Mouse (Mus musculus) brain, embryonic 14.5 days (tissue): ENCODE results near the gene Itpr3. TPM values are rescaled to one million over a fixed set of nuclear protein-coding genes. Genes with fewer than 3 reads are reported as not detected.

ENCODE experiments used
- DNase-seq: peaks from one replicate; pipeline ENCODE4 v3.0.0-alpha.2; 2011; ENCODE audit warnings: low read depth
- CTCF ChIP-seq: fragments of 200-500 bp; IDR thresholded peaks from 2 replicates; pipeline ENCODE4 v1.5.1; 2012; ENCODE audit warnings: inconsistent platforms, mild to moderate bottlenecking, moderate library complexity, borderline replicate concordance; ENCODE audit not compliant: insufficient read depth, insufficient read length; ENCODE audit errors: extremely low read depth
- POLR2A ChIP-seq: fragments of 200-500 bp; IDR thresholded peaks from 2 replicates; pipeline ENCODE4 v1.6.1; 2012; ENCODE audit warnings: mild to moderate bottlenecking, inconsistent platforms, borderline replicate concordance; ENCODE audit not compliant: poor library complexity, insufficient read depth, insufficient read length, severe bottlenecking; ENCODE audit errors: extremely low read depth
- polyA plus RNA-seq: library from polyadenylated mRNA; depleted of rRNA; stranded (reverse); fragments of >200 nt; gene quantifications from 2 replicates; pipeline ENCODE4 v1.2.3, GENCODE M21; 2012

The Itpr3 gene
- polyA plus RNA-seq, 1 experiment = 3.4 TPM

DNA sequence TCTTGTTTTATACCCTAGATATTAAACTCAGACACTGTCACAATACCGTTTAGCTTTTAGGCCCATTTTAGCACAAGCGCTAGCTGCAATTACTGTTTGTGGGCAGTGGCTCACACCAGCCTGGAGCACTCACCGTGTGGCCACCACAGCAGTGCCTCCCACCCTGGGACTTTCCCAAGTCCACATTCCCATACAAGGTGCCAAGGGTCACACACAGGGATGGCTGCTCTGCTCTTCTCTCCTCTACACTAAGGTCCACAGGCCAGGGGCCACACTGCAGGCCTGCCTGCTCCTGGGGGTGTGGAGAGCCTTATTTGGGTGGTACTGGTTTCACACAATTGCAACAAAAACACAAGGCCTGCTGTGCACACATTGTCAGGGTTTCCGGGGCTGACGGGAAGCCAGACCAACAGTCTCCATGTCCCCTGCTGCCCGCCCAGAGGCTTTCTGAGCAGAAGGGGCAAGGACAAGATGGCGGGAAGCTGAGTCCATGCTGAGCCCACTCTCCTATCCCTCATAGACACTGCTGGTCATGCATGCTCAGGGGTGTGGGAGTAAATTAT is 66.8 kb downstream of the Itpr3 start:
- TF ChIP-seq POLR2A = no peak
- TF ChIP-seq CTCF = no peak
- no peak for DNase-seq

GRCm38 (mm10) chr17:27125185-27125584 is 68.1 kb downstream of the Itpr3 start:
- TF ChIP-seq POLR2A (no peak), CTCF (peak; percentile 76)
- DNase-seq = no peak

DNA sequence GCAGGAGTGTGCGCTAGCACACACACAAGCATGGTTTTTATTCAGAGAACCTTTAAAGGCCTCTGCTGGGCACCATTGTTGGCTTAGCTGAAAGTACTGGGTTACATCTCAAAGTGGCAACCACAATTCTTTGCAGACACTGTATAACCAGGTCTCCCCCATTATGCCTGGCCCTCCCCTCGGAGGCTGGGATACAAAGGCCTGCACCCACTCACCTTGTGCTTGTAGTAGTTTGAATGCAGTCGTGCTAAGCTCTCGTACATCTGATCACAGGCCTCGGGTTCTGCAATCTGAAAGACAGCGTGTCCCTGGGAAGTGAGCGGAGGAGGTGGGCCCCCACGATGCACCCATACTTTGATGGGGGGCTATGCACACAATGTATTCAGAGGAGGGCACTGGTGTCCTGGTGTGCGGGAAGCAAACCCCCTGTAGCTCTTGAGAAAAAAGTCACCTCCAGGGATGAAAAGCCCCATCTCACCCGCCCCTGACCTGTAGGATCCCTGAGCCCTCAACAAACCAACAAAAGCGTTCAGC is 68.6 kb downstream of the Itpr3 start:
- no peak for TF ChIP-seq CTCF
- no peak for TF ChIP-seq POLR2A
- DNase-seq = no peak

DNA sequence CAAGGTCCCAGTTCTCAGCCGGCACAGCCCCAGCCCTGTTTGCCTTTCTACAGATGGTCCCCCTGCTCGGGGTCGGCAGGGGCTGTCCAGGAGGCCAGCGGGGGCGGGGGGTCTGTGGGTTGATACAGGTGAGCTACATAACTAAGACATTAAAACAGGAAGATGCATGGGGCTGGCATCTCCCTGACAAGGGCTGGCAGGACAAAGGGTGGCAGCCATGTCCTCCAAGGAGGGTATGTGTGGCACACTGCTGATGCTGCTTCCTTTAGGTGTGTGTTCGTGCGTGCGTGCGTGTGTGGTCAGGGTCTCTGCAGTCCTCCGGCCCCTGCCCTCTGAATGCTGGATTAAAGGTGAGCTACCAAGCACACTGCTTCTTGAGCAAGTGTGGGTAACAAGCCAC is 69.9 kb downstream of the Itpr3 start:
- DNase-seq = no peak

GRCm38 (mm10) chr17:27128189-27128588 is 71.1 kb downstream of the Itpr3 start:
- no peak for DNase-seq
- TF ChIP-seq POLR2A = no peak
- TF ChIP-seq CTCF = no peak

More for the DNA sequence above, 69.9 kb downstream of the Itpr3 start:
- no peak for TF ChIP-seq POLR2A
- TF ChIP-seq CTCF = no peak

- no peak for TF ChIP-seq CTCF
- no peak for TF ChIP-seq POLR2A
- DNase-seq = no peak
Observed at GRCm38 (mm10) chr17:27129291-27129690, 72.2 kb downstream of the Itpr3 start.

GRCm38 (mm10) chr17:27129819-27130218 is 72.7 kb downstream of the Itpr3 start:
- TF ChIP-seq CTCF = no peak
- TF ChIP-seq POLR2A = no peak
- DNase-seq = no peak

DNA sequence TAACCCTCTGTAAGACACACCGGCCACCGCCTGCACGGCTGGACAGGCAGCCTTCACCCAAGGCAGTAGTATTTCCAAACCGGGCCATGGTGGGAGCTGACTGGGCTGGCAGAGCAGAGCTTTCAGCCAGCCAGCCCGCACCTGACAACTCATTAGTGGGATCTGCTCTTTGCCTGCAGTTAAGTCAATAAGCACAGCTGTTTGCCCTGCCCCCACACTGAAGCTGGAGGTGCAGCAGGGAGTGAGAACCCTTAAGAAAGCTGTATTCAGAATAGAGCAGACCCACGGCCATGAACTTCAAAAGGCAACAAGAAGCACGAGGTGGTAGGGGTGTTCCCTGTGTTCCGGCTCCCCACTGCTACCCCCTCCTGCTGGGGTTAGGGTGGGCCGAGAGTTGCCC is 73.1 kb downstream of the Itpr3 start:
- TF ChIP-seq CTCF (no peak), POLR2A (no peak)
- peak; percentile 70 for DNase-seq

DNA sequence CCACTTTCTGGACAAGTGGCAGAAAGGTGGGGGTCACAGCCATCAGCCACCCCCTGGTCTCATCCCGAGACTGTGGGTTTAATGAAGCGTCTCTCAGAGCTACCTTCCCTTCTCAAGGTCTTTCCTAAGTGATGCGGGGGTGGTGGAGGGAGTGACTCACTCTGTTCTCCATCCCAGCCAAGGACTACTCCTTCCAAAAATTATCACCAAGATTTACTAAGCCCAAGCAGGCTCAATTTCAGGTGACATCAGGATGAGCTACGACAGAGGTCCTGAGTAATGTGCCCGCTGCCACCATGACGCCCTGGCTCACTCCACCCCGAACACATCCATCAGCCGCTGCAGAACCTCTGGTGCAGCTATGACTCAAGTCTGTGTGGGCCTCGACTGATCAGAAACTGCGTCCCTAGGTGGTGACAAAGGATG is 74.1 kb downstream of the Itpr3 start:
- DNase-seq = no peak
- TF ChIP-seq POLR2A = no peak
- TF ChIP-seq CTCF = no peak

GRCm38 (mm10) chr17:27132238-27132637 is 75.1 kb downstream of the Itpr3 start:
- TF ChIP-seq CTCF (no peak), POLR2A (no peak)

GRCm38 (mm10) chr17:27133551-27134141 is 76.5 kb downstream of the Itpr3 start, which contains the start of gene Uqcc2:
Gene Uqcc2, minus strand, starts transcription at chr17:27133916.
- peak; percentile 99 for DNase-seq
- TF ChIP-seq CTCF (peak; percentile 48), POLR2A (peak; percentile 81; the same call in 1 of the 2 replicates)

More at GRCm38 (mm10) chr17:27132238-27132637, 75.1 kb downstream of the Itpr3 start:
- no peak for DNase-seq

GRCm38 (mm10) chr17:27134187-27134586 is 77.1 kb downstream of the Itpr3 start:
- DNase-seq = no peak
- TF ChIP-seq CTCF = no peak
- no peak for TF ChIP-seq POLR2A
